Mouse (Mus musculus): ENCODE data around the gene Zfp9. TPM values are rescaled to one million over a fixed set of nuclear protein-coding genes. Genes with fewer than 3 reads are reported as not detected.

Gene Zfp9
- total RNA-seq, 1 experiment: 0.89 TPM

DNA sequence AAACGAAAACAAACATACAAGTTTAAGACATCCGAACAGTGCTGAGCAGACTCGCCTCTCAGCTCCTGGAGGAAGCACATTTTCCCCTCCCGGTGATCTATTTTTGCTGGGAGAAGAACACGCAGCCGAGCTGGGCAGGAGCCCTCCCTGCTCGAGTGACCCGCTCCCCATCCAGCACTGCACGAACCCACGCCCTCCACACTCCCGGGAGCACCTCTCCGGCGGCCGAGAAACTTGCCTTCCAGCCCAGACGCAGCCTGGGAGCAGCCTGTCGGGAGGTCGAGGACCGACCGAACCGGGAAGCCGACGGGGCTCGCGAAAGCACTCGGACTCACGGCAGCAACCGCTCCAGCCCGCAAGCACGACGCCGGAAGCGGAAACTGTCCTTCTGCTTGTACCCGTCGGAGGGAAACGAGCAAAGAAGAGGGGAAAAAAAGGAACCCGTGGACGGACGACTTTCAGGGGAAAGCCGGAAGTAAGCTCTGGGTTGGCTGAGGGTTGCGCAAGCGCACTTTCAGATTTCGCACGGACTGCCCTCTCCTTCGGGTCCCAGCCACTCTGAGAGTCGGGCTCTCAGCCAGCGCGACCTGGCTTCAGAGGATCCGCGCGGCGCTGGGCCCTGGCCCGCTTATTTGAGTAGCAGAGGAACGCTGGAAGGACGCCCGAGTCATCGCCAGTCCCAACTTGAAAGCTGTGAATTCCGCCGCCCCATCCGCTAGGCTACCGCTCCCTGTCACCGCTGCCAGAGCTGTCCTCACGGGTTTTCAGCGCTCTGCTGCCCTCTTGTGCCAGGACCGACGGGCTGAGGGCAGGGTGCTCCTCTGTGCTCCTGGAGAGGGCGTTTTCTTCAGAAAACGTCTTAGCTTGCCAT, 59.8 kb downstream of the Zfp9 start, which contains the start of gene Bms1:
Gene Bms1, minus strand, starts transcription at position 425 of the 871 bp plus-strand sequence.
- in situ Hi-C loops (cut with MboI; ENCODE audit: low sequenced_read_pairs in 2 of 2, unreplicated experiment in 2 of 2): no loop called here
- no peaks in the 10 kb centered on the region for H3K9me3 ChIP-seq (ENCODE audit: control insufficient read depth, insufficient read depth, low read depth, low read length)
- TF ChIP-seq ZC3H11A (IDR thresholded peaks at IDR 0.05; ENCODE audit: borderline replicate concordance, low read depth, low read length) (peak; percentile 33; the same call in 1 of the 2 replicates), MAFK (IDR thresholded peaks at IDR 0.05; ENCODE audit: insufficient read depth, low read depth, low read length) (no peak), HCFC1 (IDR thresholded peaks at IDR 0.05; ENCODE audit: borderline replicate concordance, insufficient read depth, low read length) (peak; percentile 85)

More for the DNA sequence above, 59.8 kb downstream of the Zfp9 start, which contains the start of gene Bms1:
- no peak within 1 kb of the TSS for H3K27ac ChIP-seq (ENCODE audit: insufficient read depth, low read depth, low read length, poor library complexity, severe bottlenecking)
- peak within 1 kb of the TSS; percentile 95 for H3K9ac ChIP-seq (ENCODE audit: insufficient read depth, low read depth, low read length, poor library complexity, severe bottlenecking)
- peaks cover 14% of the 10 kb centered on the region for H3K36me3 ChIP-seq (ENCODE audit: control insufficient read depth, insufficient read depth, low read length, poor library complexity, severe bottlenecking)
- H3K4me1 ChIP-seq (ENCODE audit: control insufficient read depth in 2 of 2, insufficient read depth in 2 of 2, low read length in 2 of 2, poor library complexity in 1 of 2): no peaks in the 10 kb centered on the region
- H3K4me3 ChIP-seq (ENCODE audit: insufficient read depth in 1 of 2, low read depth in 1 of 2, low read length in 2 of 2, poor library complexity in 1 of 2, severe bottlenecking in 1 of 2): peak within 1 kb of the TSS; percentile 92 to 95
- peak; percentile 92 for DNase-seq (ENCODE audit: low read depth, low spot score)

Other genes starting within 250 kb of the Zfp9 start
- gene Bms1, start 59.8 kb downstream of the Zfp9 start, total RNA-seq (2012; rRNA removed): 59.0 and 77.1 TPM in 2 replicates
- 2.8 and 2.9 TPM in 2 replicates for gene Zfp248, start 23.8 kb downstream of the Zfp9 start, total RNA-seq (2012; rRNA removed)
- gene Ankrd26, start 82.9 kb upstream of the Zfp9 start, total RNA-seq (2012; rRNA removed): 14.1 and 15.4 TPM in 2 replicates

Data from ES-E14 (cell line).